Mouse (Mus musculus) midbrain, embryonic 13.5 days (tissue): Measurements from ENCODE around the gene Btbd35f7. TPM values are rescaled to one million over a fixed set of nuclear protein-coding genes. Genes with fewer than 3 reads are reported as not detected.
"Not testable (repeated sequence)": the region's sequence is repeated elsewhere in the genome, so short reads cannot be mapped to it uniquely, and the experiment has no call there.

Experiments
- ATAC-seq: fragments of 200-750 bp; cut with Nextera tagmentation; 2 replicates; pipeline ENCODE4 v1.8.0; 2017; ENCODE audit warnings: mild to moderate bottlenecking, moderate TSS enrichment, moderate library complexity
- H3K27ac ChIP-seq: fragments of 300-500 bp; sonication (generic); 2 replicates; pipeline ENCODE4 v1.5.1; 2015; ENCODE audit warnings: inconsistent platforms, mild to moderate bottlenecking, moderate library complexity
- H3K27me3 ChIP-seq: fragments of 300-500 bp; sonication (generic); 2 replicates; pipeline ENCODE4 v1.6.1; 2015; ENCODE audit warnings: mild to moderate bottlenecking, inconsistent platforms
- H3K36me3 ChIP-seq: fragments of 300-500 bp; sonication (generic); 2 replicates; pipeline ENCODE4 v1.6.1; 2015; ENCODE audit warnings: mild to moderate bottlenecking, inconsistent platforms
- H3K4me1 ChIP-seq: fragments of 300-500 bp; sonication (generic); replicated peaks from 2 replicates; pipeline ENCODE4 v1.6.1; 2015; ENCODE audit warnings: inconsistent platforms
- H3K4me2 ChIP-seq: fragments of 300-500 bp; sonication (generic); replicated peaks from 2 replicates; pipeline ENCODE4 v1.6.1; 2015; ENCODE audit warnings: moderate library complexity, mild to moderate bottlenecking, inconsistent platforms
- H3K4me3 ChIP-seq: fragments of 300-500 bp; sonication (generic); replicated peaks from 2 replicates; pipeline ENCODE4 v1.5.1; 2015; ENCODE audit warnings: mild to moderate bottlenecking, inconsistent platforms
- H3K9ac ChIP-seq: fragments of 300-500 bp; sonication (generic); replicated peaks from 2 replicates; pipeline ENCODE4 v1.6.1; 2015; ENCODE audit warnings: mild to moderate bottlenecking, inconsistent platforms
- H3K9me3 ChIP-seq: fragments of 300-500 bp; sonication (generic); 2 replicates; pipeline ENCODE4 v1.6.1; 2016; ENCODE audit warnings: mild to moderate bottlenecking, inconsistent platforms
- WGBS: fragments of 180-500 bp; shearing (Covaris S2); methylation state at CpG from one replicate; pipeline ENCODE4 v1.1.7; 2015; 5-methylcytosine and 5-hydroxymethylcytosine counted together
- polyA plus RNA-seq: library from polyadenylated mRNA; unstranded; fragments of >200 nt; fragmentation: Nextera tagmentation; extraction: Ambion mirVana; gene quantifications from 2 replicates; pipeline ENCODE4 v1.2.1, GENCODE M21; 2015

Gene Btbd35f7
- not detected in 2 replicates for polyA plus RNA-seq

DNA sequence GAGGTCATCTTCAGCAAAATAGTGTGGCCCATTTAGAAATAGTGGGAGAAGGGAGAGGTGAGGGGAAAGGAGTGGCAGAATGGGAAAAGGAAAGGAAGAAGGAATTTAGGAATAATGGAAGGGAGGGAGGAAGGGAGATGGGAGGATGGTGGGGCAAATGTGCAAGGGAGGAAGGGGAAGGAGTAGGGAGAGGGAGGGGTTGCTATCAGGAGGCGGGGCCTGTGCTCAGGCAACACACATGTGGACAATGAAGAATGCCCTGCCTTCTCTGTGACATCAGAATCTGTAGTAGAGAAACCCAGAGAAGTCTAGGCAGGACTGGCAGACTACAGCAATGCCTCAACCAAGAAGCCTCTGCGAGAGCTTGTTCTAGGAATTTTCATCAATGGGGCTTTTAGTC, at the start of gene Btbd35f7:
Gene Btbd35f7 (plus strand): TSS at position 301 of the 400 bp plus-strand sequence.
- H3K36me3 ChIP-seq, H3K4me3 ChIP-seq, ATAC-seq, H3K9ac ChIP-seq, H3K9me3 ChIP-seq, H3K4me2 ChIP-seq, H3K4me1 ChIP-seq, H3K27me3 ChIP-seq, H3K27ac ChIP-seq: not testable (repeated sequence)
- WGBS: no CpG with 5 or more reads among the region's 2 CpGs

Other genes starting within 250 kb of the Btbd35f7 start
- gene Mycs, start 199.8 kb upstream of the Btbd35f7 start, polyA plus RNA-seq: not detected in 2 replicates